ENCODE assay signal across 17 mouse cellular contexts in genomic region chr17:27299297-27299696, GRCm38 (mm10).
DNase-seq lines count a peak whose midpoint lies in the region; ATAC-seq and TF ChIP-seq lines count a peak whose summit lies in the region.
"Had no signal": no experiment of that assay in that cellular context is flagged by ENCODE, and none has a peak within 500 bp of the region (broad histone marks: within the 10 kb centered on the region; RNA-seq: fewer than 3 reads in every experiment).

No protein-coding gene starts in this region.

- H3K27me3 ChIP-seq in liver, embryonic 14.5 days (ENCODE audit: control insufficient read depth, insufficient read depth, low read length) = no peaks in the 10 kb centered on the region
- no peaks in the 10 kb centered on the region for H3K27me3 ChIP-seq in MEL (ENCODE audit: control insufficient read depth in 1 of 2, insufficient read depth in 2 of 2, low read length in 2 of 2)
- no peaks in the 10 kb centered on the region for H3K27me3 ChIP-seq in forebrain, embryonic 14.5 days (replicated peaks; ENCODE audit: control insufficient read depth, insufficient read depth, low read length)
- H3K27me3 ChIP-seq: embryonic facial prominence, embryonic 15.5 days; midbrain, embryonic 13.5 days had no signal

- H3K79me2 ChIP-seq in MEL (ENCODE audit: control insufficient read depth, insufficient read depth, low read length, poor library complexity) = no peaks in the 10 kb centered on the region

- no peak for TF ChIP-seq EP300 in liver, embryonic 14.5 days (IDR thresholded peaks at IDR 0.05; ENCODE audit: low read depth)
- no peak for TF ChIP-seq EP300 in MEL (IDR thresholded peaks at IDR 0.05; ENCODE audit: low read depth in 1 of 2, low read length in 2 of 2)

- intact Hi-C loops in gastrocnemius, postnatal 14 days (cut with DNase I; ENCODE audit: low total_unique reads) = no loop called here

- peak; percentile 5 for DNase-seq in gastrocnemius, postnatal 14 days
- DNase-seq in gastrocnemius, postnatal 25 days = no peak
- DNase-seq in liver, embryonic 14.5 days (ENCODE audit: low read depth in 3 of 3, low spot score in 3 of 3) = no peak
- DNase-seq in liver = no peak
- DNase-seq in 416B (ENCODE audit: low read depth) = peak; percentile 9
- no peak for DNase-seq in MEL (ENCODE audit: low read depth, low spot score)
- DNase-seq in forebrain, embryonic 14.5 days (ENCODE audit: low spot score) = no peak
- no peak for DNase-seq in spleen, adult 12 weeks (ENCODE audit: low spot score)
- DNase-seq: cerebellum, adult 18-20 months; heart, postnatal 36 days; thymus, adult 18-20 months had no signal

- no peaks in the 10 kb centered on the region for H3K4me1 ChIP-seq in liver, embryonic 14.5 days (replicated peaks; ENCODE audit: control insufficient read depth in 2 of 2, insufficient read depth in 2 of 2, low read length in 1 of 2)
- H3K4me1 ChIP-seq in MEL (ENCODE audit: control insufficient read depth in 1 of 2, insufficient read depth in 2 of 2, low read length in 2 of 2) = no peaks in the 10 kb centered on the region
- no peaks in the 10 kb centered on the region for H3K4me1 ChIP-seq in forebrain, embryonic 14.5 days (ENCODE audit: control insufficient read depth, insufficient read depth, low read length)
- H3K4me1 ChIP-seq: embryonic facial prominence, embryonic 15.5 days; liver, embryonic 12.5 days; midbrain, embryonic 13.5 days had no signal

- H3K27ac ChIP-seq in liver, embryonic 14.5 days = no peak overlapping the region
- H3K27ac ChIP-seq in MEL (ENCODE audit: control insufficient read depth, low read depth, low read length) = no peak overlapping the region
- no peak overlapping the region for H3K27ac ChIP-seq in forebrain, embryonic 14.5 days (ENCODE audit: low read depth, low read length)
- H3K27ac ChIP-seq: embryonic facial prominence, embryonic 15.5 days; liver, embryonic 12.5 days; macrophage; midbrain, embryonic 13.5 days had no signal

- H3K36me3 ChIP-seq in liver, embryonic 14.5 days (replicated peaks; ENCODE audit: control insufficient read depth, insufficient read depth, low read depth) = no peaks in the 10 kb centered on the region
- no peaks in the 10 kb centered on the region for H3K36me3 ChIP-seq in MEL (ENCODE audit: control insufficient read depth in 1 of 2, insufficient read depth in 2 of 2, low read length in 2 of 2)
- H3K36me3 ChIP-seq in forebrain, embryonic 14.5 days (ENCODE audit: control insufficient read depth, insufficient read depth, low read length) = no peaks in the 10 kb centered on the region
- H3K36me3 ChIP-seq: embryonic facial prominence, embryonic 15.5 days; heart, embryonic 12.5 days; liver, embryonic 12.5 days; midbrain, embryonic 13.5 days had no signal

- ATAC-seq in liver, embryonic 14.5 days (ENCODE audit: insufficient read depth) = no peak
- ATAC-seq in forebrain, embryonic 14.5 days = no peak
- ATAC-seq: hindbrain, embryonic 16.5 days; liver, embryonic 12.5 days; midbrain, embryonic 13.5 days had no signal

- WGBS in liver, embryonic 14.5 days (ENCODE audit: insufficient replicate concordance) = 53% methylated on average over 4 of the region's 4 CpGs
- 81% methylated on average over 4 of the region's 4 CpGs for WGBS in forebrain, embryonic 14.5 days

- no peak for TF ChIP-seq RAD21 in MEL (IDR thresholded peaks at IDR 0.05; ENCODE audit: low read depth, low read length)

- no peak overlapping the region for H3K4me2 ChIP-seq in liver, embryonic 14.5 days (ENCODE audit: low read depth)
- H3K4me2 ChIP-seq in forebrain, embryonic 14.5 days (ENCODE audit: low read length) = no peak overlapping the region
- H3K4me2 ChIP-seq: embryonic facial prominence, embryonic 15.5 days; heart, embryonic 12.5 days; liver, embryonic 12.5 days; midbrain, embryonic 13.5 days had no signal

- 0 out of 2 replicates have a peak, but pooled peaks have one; percentile 5 for TF ChIP-seq CTCF in liver, embryonic 14.5 days (IDR thresholded peaks at IDR 0.05; ENCODE audit: low read depth)
- peak in 1 of 3 experiments; percentile 12; a peak in 2 of 6 replicates for TF ChIP-seq CTCF in MEL (IDR thresholded peaks at IDR 0.05 in 2 of 3, conservative IDR thresholded peaks at IDR 0.05 in 1 of 3; ENCODE audit: control insufficient read depth in 1 of 3, insufficient read depth in 1 of 3, low read depth in 2 of 3, low read length in 3 of 3, poor library complexity in 1 of 3, severe bottlenecking in 1 of 3)

- TF ChIP-seq POLR2A in MEL (IDR thresholded peaks at IDR 0.05; ENCODE audit: control insufficient read depth in 1 of 2, insufficient read depth in 1 of 2, low read depth in 1 of 2, low read length in 2 of 2, poor library complexity in 1 of 2) = no peak

- H3K4me3 ChIP-seq in liver, embryonic 14.5 days (ENCODE audit: insufficient read depth in 1 of 2, low read depth in 2 of 2, low read length in 2 of 2) = no peak overlapping the region
- H3K4me3 ChIP-seq in MEL (ENCODE audit: control insufficient read depth in 1 of 2, insufficient read depth in 1 of 2, low read depth in 2 of 2, low read length in 2 of 2) = no peak overlapping the region
- no peak overlapping the region for H3K4me3 ChIP-seq in forebrain, embryonic 14.5 days (ENCODE audit: low read depth, low read length)
- H3K4me3 ChIP-seq: embryonic facial prominence, embryonic 15.5 days; heart, embryonic 12.5 days; liver, embryonic 12.5 days; midbrain, embryonic 13.5 days had no signal

- no peak overlapping the region for H3K9ac ChIP-seq in liver, embryonic 14.5 days (replicated peaks)
- H3K9ac ChIP-seq in MEL (ENCODE audit: control insufficient read depth, low read depth, low read length, poor library complexity, severe bottlenecking) = no peak overlapping the region
- no peak overlapping the region for H3K9ac ChIP-seq in forebrain, embryonic 14.5 days (ENCODE audit: low read length)
- H3K9ac ChIP-seq: embryonic facial prominence, embryonic 15.5 days; heart, embryonic 12.5 days; liver, embryonic 12.5 days; midbrain, embryonic 13.5 days had no signal

- no peaks in the 10 kb centered on the region for H3K9me3 ChIP-seq in liver, embryonic 14.5 days (ENCODE audit: control insufficient read depth, low read length)
- H3K9me3 ChIP-seq in MEL (replicated peaks; ENCODE audit: insufficient read depth, low read length) = no peaks in the 10 kb centered on the region
- 0 out of 2 replicates have a peak, but pooled peaks cover 3% of the 10 kb centered on the region for H3K9me3 ChIP-seq in forebrain, embryonic 14.5 days (replicated peaks; ENCODE audit: control insufficient read depth, low read length)
- H3K9me3 ChIP-seq: embryonic facial prominence, embryonic 15.5 days; liver, embryonic 12.5 days had no signal

TF ChIP-seq in MEL, 35 proteins besides CTCF, POLR2A, EP300 and RAD21:
- TF ChIP-seq MXI1 (IDR thresholded peaks at IDR 0.05; ENCODE audit: low read depth, low read length) (no peak), SMC3 (IDR thresholded peaks at IDR 0.05; ENCODE audit: low read depth, low read length) (peak; percentile 22; the same call in 1 of the 2 replicates), POLR2AphosphoS2 (IDR thresholded peaks at IDR 0.05; ENCODE audit: low read length) (no peak), ZC3H11A (IDR thresholded peaks at IDR 0.05; ENCODE audit: low read depth, low read length) (0 out of 2 replicates have a peak, but pooled peaks have one; percentile 4)

Comparison
In these comparisons a context has a peak if more than half of its experiments do, and no peak if none do; other contexts are left out.
1. DNase-seq: peak in gastrocnemius, postnatal 14 days (single experiment) and 416B (single experiment); none in gastrocnemius, postnatal 25 days (single experiment), liver, embryonic 14.5 days (0 of 3), liver (single experiment), MEL (single experiment), forebrain, embryonic 14.5 days (single experiment) and spleen, adult 12 weeks (single experiment).